Mouse (Mus musculus) lung, postnatal 10 days (tissue): ENCODE measurements around the gene Prdx1.
A peak's percentile ranks its signal among the peaks of the same experiment; 100 is the strongest.
"Not testable (repeated sequence)": the region's sequence is repeated elsewhere in the genome, so short reads cannot be mapped to it uniquely, and the experiment has no call there.

Source experiments
- DNase-seq: peaks from one replicate; pipeline ENCODE4 v3.0.0; 2021

Gene Prdx1

DNA sequence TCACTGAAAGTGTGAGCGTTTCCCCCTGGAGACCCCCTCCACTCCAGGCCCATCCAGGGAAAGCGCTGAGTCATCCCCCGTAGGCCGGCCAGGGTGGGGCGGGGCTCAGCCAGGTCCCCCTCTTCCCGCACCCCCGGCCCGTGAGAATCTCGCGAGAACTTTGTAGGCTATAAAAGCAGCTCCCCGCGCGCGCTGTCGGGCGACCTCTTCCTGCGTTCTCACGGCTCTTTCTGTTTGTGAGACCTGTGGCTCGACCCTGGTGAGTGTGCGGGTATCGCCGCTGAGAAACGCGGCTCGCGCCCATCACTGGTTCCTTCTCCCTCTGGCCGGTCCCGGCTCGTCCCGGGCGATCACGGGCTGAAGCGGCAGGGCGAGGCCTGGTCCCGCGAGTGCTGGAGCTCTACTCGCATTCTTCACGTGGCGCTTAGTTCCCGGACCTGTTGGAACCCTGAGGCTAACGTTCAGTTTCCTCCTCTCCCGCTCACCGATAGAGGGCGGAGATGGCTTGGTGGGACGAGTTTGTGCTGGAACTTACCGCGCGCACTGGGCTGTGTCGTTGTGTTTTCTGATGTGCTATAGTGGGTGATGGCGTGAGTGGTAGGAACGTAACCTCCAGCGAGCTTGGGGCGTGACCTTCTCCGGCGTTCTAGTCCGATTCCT is at the start of gene Prdx1:
Gene Prdx1, plus strand, starts transcription at position 143 of the 660 bp plus-strand sequence.
- DNase-seq: peak; percentile 98

DNA sequence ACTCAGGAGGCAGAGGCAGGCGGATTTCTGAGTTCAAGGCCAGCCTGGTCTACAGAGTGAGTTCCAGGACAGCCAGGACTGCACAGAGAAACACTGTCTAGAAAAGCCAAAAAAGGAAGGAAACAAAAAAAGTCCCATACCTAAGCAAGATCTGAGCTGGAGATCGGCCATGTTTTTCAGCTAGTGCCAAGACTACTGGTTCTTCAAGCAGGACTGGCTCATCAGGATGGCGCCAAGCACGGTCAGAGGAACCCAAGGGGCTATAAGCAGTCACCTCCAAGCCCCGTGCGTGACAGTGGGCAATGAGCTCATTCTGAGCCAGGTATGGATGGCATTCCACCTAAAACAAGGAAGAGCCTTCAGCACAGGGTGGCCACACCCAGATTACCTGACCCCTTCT is 46.5 kb upstream of the Prdx1 start:
- DNase-seq: no peak

DNA sequence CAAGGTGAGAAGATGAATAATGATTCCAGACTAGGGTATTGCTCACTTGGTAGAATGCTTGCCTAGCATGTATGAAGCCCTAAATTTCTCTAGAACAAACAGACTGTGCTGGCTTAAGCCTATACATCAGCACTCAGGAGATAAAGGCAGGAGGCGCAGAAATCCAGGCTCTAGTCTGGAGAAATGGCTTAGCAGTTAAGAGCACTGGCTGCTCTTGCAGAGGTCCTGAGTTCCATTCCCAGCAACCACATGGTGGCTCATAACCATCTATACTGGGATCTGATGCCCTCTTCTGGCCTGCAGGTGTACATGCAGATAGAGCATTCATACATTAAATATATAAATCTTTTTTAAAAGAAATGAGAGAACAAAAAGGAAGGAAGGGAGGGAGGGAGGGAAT is 43.3 kb upstream of the Prdx1 start:
- DNase-seq: no peak

DNA sequence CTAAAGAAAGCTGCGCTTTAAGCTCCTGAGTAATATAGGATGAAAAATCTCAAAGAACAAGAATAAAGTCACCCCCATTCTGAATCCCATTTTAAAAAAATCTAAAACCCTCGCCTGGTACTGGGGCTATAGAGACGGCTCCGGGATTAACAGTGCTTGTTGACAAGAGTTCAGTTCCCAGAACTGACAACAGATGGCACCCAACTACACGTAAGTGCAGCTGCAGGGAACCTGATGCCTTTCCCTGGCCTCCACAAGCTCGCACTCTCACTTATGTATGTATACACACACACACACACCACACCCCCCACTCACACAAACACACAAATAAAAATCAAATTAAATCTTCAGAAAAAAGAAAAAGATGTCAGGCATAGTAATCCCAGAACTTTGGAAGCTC is 41.0 kb upstream of the Prdx1 start:
- DNase-seq: peak; percentile 43

DNA sequence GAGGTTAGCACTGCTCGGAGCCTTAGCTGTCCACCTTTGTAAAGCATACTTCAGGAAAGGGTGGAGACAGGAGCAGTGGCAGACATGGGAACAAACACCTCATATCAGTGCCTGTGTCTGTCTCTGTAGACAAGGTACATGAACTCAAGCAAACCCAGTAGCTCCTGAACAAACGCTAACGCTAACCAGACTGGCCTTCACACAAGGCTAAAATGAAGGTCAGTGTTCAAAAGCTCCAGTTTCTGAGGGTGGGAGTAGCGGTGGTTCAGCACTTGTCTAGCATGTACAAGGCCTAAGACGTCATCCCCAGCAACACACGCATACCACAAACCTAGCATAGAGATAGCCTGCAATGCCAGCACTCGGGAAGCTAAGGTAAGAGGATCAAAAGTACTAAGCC is 39.7 kb upstream of the Prdx1 start:
- DNase-seq: no peak

DNA sequence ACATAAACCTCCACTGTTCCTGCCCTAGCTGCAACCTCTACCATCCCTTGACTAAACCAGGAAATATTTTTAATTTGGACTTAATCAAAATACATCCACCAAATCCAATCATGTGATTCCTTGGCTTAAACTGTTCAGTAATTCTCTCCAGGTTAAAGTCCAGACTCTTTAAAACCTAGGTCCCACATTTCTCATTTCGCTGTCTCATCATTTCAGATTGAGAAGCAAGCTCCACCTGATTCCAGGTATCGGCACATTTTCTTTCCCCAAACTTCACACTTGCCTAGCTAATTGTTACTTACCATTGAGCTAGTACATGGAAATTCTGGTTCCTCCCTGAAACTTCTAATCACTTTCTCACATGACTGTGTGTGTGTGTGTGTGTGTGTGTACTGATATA is 35.9 kb upstream of the Prdx1 start:
- DNase-seq: no peak

DNA sequence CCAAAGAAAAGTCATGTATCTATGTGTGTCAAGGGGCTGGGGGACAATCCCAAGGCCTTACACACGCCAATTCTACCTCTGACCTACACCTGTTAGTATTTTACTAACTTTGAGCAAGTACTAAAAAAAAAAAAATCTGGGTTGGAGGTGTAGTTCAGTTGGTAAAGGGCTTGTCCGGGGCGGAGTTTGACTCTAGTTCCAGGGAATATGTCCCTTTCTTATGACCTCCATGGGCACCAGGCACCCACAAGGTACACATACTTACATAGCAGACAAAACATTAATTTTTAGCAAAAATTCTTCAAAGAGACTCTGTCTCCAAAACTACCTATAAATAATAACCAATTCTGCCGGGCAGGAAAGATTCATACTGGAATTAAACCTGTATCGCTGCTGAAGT is 35.0 kb upstream of the Prdx1 start:
- no peak for DNase-seq

DNA sequence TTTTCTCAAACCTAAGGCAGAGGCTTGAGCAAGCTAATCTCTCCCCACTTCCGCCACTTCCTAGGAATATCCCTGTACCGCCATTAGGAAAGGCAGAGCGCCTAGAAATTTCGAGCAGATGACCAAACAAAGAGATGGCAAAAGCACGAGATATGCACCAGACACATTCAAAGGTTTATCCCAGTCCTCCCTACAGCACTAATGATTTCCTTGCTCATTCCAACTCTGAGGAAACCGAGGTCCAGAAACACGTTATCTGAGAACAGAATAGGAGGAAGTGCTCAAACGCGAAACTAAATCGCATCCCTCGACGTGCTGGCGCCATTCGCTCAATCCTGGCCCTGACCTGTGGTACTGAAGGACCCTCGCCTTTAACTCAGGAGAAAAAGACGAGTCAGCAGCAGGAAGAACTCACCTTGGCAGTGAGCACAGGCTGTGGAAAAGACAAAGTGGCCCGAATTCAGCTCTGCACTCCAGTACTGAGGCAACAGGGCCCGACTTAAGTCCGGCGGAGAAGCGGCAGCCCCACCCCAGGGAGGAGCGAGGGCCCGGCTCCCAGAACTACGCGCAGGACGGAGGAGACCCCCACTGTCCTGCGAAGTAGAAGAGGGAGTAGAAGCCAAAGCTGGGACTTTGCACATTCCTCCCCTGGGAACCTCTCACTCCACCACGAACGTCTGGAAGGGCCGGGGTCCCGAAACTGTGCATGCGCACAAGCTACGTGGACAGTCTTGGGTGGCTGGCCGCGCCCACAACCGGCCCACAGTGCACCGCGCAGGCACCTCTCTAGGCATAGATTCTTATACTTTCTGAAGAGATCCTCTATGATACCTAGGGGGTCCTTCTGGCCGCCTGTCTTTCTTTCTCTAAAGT is 34.2 kb upstream of the Prdx1 start, which contains the start of gene Akr1a1:
Gene Akr1a1, minus strand, starts transcription at position 757 of the 873 bp plus-strand sequence.
- DNase-seq: peak; percentile 95

DNA sequence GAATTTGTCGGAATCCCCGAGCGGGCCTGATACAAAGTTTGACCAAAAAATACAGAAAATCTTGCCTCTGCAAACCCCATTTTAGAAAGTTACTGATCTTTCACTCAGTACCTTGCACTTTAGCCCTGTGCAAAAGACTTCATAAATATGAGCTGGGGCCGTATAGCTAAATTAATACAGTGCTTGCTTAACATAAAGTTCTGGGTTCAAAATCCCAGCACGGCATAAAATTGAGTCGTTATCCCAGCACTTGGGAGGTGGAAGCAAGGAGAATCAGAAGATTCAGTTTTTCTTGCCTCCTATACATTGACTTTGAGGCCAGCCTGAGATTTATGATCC is 33.6 kb upstream of the Prdx1 start:
- no peak for DNase-seq

DNA sequence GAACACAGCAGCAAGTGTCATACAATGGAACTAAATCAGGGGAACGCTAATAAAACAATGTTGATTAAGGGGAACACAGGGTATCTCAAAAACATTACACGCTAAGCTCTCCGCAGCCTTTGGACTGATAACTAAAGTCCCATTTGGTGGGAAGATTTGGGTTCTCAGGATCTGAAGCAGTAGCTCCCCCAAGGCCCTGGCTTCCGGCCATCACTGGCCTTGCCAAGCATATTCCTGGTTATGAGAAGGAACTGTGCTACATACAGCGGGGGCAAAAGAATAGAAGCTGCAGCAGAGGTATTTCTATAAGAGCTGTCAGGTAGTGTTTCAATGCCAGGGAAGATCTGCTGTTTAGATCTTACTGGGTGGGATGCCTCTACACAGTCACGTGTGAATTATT is 32.1 kb upstream of the Prdx1 start:
- DNase-seq: no peak

DNA sequence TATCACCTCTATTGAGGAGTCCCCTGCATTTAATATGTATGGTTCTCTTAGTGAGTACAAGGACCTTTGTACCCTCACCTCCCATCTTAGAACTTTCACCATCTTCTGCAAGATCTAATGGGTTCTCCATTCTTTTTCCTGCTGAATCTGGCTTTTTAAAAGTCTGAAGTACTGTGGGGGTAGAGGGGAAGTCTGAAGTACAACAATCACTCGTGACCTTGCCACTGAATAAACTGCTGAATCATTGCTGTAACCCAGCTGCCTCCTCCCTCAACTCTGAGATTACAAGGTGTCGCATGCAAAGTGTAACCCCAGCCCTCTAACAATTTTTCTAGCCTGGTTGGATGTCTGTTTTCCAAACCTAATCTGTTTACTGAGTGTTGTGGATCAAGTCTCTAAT is 30.2 kb upstream of the Prdx1 start:
- DNase-seq: no peak

DNA sequence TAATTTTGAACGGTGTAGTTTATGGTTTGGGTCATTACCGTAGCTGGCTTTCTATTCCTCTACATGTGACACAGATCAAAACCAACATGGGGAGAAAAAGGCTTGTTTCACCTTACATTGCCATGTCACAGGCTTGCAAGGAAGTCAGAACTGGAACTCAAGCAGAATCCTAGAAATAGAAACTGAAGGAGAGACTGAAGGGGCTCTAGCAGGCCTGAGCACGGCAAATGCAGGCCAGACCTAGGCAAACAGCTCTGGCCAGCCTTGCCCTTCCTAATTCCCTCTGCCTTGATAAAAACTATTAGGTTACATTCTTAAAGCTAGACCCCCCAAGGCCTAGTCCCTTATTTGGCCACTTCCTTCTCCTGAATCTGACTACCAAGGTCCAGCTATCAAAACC is 29.7 kb upstream of the Prdx1 start:
- no peak for DNase-seq

DNA sequence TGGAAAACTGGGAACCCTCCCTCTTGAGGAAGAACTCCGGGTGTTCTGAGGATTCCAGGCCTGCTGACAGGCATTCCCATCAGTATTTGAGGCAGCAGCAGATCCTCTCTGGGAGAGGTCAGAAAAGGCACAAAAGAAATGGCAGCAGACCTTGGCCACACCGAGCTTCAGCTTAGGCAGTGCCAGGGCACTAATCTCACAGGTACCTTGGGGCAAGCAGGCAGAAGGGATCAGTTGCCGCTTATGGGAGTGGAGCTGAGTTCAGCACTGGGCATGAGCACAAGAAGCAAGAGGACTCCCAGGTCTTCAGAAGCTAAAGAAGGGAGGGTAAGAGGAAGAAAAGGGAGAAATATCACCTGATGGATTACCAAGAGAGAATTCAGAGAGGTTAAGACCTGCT is 27.4 kb upstream of the Prdx1 start:
- DNase-seq: no peak

DNA sequence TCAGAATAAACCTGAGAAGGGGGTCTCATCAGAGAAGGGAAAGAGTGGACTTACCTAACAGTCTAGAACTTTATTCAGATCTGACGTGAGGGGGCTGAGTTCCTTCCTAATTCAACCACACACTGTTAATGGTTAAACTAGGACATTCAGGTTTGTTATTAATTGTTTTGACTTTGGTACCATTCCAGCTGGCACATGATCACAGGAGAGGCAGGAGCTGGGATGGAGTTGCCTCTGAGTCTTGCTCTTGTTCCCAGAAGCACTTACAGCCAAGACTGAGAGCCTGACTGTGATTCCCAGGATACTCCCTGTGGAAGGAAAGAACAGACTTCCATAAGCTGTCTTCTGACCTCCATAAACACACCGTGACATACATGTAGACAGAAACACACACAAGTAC is 25.9 kb upstream of the Prdx1 start:
- peak; percentile 80 for DNase-seq

DNA sequence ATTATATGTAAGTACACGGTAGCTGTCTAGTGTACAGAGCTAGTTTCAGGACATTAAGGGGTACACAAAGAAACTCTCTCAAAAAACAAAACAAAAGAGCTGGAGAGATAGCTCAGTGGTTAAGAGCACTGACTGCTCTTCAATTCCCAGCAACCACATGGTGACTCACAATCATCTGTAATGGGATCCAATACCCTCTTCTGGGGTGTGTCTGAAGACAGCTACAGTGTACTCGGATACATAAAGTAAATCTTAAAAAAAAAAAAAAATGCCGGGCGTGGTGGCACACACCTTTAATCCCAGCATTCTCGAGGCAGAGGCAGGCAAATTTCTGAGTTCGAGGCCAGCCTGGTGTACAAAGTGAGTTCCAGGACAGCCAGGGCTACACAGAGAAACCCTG is 25.4 kb upstream of the Prdx1 start:
- not testable (repeated sequence) for DNase-seq

DNA sequence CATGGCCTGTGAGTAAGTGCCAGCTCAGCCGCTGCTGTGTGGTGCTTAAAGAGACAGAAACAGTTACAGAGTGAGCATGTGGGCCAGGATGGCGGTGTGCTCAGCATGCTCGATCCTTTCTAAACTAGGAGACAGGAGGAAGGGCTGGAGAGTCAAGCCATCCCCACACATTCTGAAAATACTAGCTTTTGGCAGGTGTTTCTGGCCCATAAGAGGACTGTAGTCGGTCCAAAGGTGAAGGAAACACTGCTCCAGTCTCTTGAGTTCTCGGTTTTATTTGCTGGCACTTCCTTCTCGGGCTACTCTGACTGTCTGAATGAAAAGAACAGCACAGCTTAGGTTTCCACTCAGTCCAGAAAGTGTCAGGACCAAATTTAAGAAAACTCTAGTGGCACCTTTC is 24.5 kb upstream of the Prdx1 start:
- no peak for DNase-seq

DNA sequence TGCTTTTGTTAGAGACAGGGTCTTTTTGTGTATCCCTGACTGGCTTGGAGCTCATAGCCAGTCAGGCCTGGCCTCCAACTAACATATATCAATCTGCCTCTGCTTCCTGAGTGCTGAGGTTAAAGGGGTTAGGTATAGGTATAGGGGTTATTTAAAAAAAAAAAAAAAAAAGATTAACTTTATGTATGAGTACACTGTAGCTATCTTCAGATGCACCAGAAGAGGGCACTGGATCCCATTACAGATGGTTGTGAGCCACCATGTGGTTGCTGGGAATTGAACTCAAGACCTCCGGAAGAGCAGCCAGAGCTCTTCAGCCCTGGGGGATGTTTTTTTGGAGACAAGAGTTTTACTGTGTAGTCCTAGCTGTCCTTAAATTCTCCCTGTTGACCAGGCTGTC is 23.3 kb upstream of the Prdx1 start:
- no peak for DNase-seq

DNA sequence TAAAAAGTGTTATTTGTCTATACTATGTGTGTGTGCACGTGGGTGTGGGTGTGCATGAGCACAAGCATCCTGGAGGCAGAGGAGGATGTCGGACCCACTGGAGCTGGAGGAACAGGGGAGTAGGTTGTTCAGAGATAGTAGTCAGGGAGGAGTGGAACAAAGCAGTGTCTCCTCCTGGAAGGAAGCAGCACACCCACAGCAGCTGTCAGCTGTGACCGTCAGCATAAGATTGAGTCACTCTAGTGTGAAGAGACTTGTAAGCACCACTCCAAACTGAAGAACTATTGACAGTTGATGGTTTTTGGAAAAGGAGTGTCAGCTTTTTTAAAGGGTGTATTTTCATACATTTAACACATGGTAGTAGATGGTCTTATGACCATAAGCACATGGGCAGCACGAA is 18.7 kb upstream of the Prdx1 start:
- no peak for DNase-seq

DNA sequence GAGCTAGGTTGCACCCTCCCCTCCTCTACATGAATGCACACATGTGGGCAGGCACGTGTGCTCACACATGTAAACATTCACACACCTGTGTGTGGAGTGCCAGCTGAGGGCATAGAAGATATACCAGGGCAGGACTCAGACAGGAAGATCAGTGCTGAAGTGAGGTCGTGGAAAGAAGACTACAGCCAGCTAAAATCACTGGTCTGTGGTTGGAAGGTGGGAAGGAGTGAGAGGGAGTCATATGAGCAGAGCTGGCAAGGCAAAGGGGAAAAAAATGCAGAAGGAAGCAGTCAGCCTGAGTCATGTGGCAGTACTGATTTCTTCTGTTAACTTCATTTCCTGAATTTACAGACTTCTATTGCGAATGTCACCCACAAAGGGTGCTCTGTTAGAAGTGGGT is 17.2 kb upstream of the Prdx1 start:
- peak; percentile 10 for DNase-seq

DNA sequence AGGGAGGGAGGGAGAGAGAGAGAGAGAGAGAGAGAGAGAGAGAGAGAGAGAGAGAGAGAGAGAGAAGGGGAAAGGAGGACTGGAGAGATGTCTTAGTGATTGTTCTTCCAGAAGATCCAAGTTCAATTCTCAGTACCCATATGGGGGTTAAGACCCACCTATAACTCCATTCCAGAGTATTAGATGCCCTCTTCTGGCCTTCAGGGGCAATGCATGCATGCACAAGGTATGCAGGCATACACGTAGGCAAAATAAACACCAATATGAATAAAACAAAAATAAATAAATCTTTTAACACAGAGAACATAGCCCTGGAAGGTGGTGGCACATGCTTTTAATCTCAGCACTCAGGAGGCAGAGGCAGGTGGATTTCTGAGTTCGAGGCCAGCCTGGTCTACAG is 16.1 kb upstream of the Prdx1 start:
- DNase-seq: no peak

DNA sequence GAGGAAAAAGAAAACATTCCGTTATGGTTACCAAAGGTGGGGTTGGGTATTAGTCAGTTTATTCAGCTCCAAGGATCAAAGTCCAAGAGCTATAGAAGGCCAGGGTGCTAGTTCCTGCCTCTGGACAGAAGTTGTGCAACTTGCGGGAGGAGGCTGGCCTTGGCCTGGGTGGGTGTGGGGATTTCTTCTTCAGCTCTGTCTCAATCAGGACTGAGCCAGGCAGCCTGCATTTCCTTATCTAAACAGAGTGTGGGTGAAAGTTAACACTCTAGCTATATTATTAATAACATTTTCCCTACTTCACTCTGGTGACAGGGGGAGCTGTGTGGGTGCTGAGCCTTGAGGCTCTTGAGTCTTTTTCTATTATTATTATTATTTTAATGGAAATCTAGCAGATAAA is 12.6 kb upstream of the Prdx1 start:
- DNase-seq: peak; percentile 78

DNA sequence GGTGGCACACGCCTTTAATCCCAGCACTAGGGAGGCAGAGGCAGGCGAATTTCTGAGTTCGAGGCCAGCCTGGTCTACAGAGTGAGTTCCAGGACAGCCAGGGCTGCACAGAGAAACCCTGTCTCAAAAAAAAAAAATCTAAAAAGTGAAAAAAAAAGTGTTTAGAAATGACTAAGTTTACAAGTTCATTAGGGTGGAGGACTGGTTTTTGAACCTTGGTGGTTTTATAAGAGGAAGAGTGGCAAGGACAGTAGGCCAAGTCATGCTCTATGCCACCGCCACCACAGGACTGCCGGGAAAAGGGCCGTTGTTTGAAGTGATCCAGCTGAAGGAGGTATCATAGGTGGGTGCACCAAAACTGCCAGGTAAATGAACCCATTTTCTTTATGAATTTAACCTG is 10.6 kb upstream of the Prdx1 start:
- DNase-seq: not testable (repeated sequence)

DNA sequence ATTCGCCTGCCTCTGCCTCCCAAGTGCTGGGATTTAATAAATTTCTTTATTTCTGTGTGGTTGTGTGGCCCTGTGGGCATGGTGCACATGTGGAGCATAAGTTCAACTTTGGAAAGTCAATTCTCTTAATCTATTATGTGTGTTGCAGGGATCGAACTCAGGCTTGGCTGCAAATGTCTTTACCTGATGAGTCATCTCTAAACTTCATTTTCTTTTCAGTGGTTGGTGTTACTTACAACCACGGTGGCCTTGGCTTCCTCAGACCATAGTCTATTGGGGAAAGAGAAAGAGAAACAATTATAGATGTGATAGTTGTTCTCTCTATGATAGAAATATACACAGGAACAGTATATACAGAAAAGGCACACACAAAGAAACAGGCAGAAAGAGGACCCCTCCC is 9.3 kb upstream of the Prdx1 start:
- DNase-seq: no peak

DNA sequence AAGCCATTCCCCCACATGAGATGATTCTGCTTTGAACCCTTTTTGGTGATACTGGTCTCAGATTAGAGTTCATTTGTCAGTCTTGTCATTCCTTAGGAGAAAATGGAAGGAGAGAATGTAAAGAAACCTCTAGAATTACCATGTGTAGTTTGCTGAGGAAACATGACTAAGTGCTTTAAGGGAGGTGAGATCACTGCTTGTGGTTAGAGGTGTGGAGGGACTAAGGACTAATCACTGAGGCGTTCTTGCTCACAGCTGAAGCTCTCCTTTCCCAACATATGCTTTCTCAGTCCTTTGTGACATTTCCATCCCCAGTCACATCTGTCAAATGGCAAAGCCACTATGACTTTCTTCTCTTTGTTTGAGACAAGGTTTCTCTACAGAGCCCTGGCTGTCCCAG is 7.5 kb upstream of the Prdx1 start:
- no peak for DNase-seq

DNA sequence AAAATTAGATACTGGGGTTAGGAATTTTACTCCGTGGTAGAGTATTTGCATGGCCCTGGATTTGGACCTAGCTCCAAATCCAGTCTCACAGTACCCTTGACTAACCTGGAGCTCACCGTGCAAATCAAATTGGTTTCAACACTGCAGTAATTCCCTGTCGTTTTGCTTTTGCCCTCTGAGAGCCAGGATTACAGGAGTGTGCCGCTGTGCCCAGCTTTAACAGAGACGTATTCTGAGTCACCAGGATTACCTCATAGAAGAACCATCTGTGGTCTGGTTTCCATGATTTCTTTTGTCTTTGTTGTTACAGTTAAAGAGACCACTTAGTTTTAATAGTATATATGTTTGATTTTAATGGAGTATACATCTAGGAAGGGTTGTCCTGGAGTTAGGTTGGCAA is 6.2 kb upstream of the Prdx1 start:
- no peak for DNase-seq
